Mouse (Mus musculus) heart, postnatal 0 days (tissue): ENCODE measurements at regions not wholly inside any gene's neighbourhood (a gene's known extent, or its start where the extent isn't known, plus 50 kb on each side); places are given as distances from the start of the nearest gene placed in this dataset.
A peak's percentile ranks its signal among the peaks of the same experiment; 100 is the strongest.

ENCODE experiments used
- ATAC-seq: fragments of 200-750 bp; cut with Nextera tagmentation; 2 replicates; pipeline ENCODE4 v1.8.0; 2017; ENCODE audit warnings: low read depth, moderate number of reproducible peaks, moderate library complexity; ENCODE audit not compliant: insufficient read depth
- DNase-seq: peaks from one replicate; pipeline ENCODE4 v3.0.0-alpha.2; 2016; ENCODE audit warnings: low spot score
- H3K27ac ChIP-seq: fragments of 300-500 bp; sonication (generic); 2 replicates; pipeline ENCODE4 v1.5.1; 2014; ENCODE audit warnings: low read depth, mild to moderate bottlenecking
- H3K27me3 ChIP-seq: fragments of 300-500 bp; sonication (generic); 2 replicates; pipeline ENCODE4 v1.6.1; 2014; ENCODE audit warnings: low read length, mixed read lengths; ENCODE audit not compliant: control insufficient read depth, insufficient read depth
- H3K36me3 ChIP-seq: fragments of 300-500 bp; sonication (generic); replicated peaks from 2 replicates; pipeline ENCODE4 v1.6.1; 2014; ENCODE audit warnings: low read length, mixed read lengths; ENCODE audit not compliant: control insufficient read depth, insufficient read depth
- H3K4me1 ChIP-seq: fragments of 300-500 bp; sonication (generic); 2 replicates; pipeline ENCODE4 v1.6.1; 2014; ENCODE audit warnings: antibody characterized with exemption; ENCODE audit not compliant: control insufficient read depth, insufficient read depth
- H3K4me2 ChIP-seq: fragments of 300-500 bp; sonication (generic); 2 replicates; pipeline ENCODE4 v1.6.1; 2014; ENCODE audit warnings: low read depth, mild to moderate bottlenecking, low read length, moderate library complexity
- H3K4me3 ChIP-seq: fragments of 300-500 bp; sonication (generic); 2 replicates; pipeline ENCODE4 v1.5.1; 2014; ENCODE audit warnings: low read depth, low read length
- H3K9ac ChIP-seq: fragments of 300-500 bp; sonication (generic); replicated peaks from 2 replicates; pipeline ENCODE4 v1.6.1; 2014; ENCODE audit warnings: low read depth, low read length, mixed read lengths
- H3K9me3 ChIP-seq: fragments of 300-500 bp; sonication (generic); replicated peaks from 2 replicates; pipeline ENCODE4 v1.6.1; 2016; ENCODE audit warnings: low read length; ENCODE audit not compliant: control insufficient read depth
- CTCF ChIP-seq: IDR thresholded peaks from 2 replicates; pipeline ENCODE4 v1.5.1; 2016; ENCODE audit warnings: antibody characterized with exemption, control low read depth, low read depth
- EP300 ChIP-seq: IDR thresholded peaks from 2 replicates; pipeline ENCODE4 v1.6.1; 2016; ENCODE audit warnings: antibody characterized with exemption, low read depth
- WGBS: fragments of 180-500 bp; shearing (Covaris S2); extraction: QIAGEN DNeasy Blood & Tissue Kit; methylation state at CpG from one replicate; pipeline ENCODE4 v1.1.7; 2014; 5-methylcytosine and 5-hydroxymethylcytosine counted together

GRCm38 (mm10) chr12:79913898-79914297, 198.9 kb downstream of the Zfp36l1 start:
- no peak overlapping the region for H3K4me2 ChIP-seq
- TF ChIP-seq CTCF (no peak), EP300 (no peak)
- no peak overlapping the region for H3K27ac ChIP-seq
- H3K4me3 ChIP-seq: no peak overlapping the region
- H3K4me1 ChIP-seq: peaks cover 9% of the 10 kb centered on the region; the same call in 1 of the 2 replicates
- WGBS: 51% methylated on average over 6 of the region's 6 CpGs
- H3K9me3 ChIP-seq: no peaks in the 10 kb centered on the region
- H3K9ac ChIP-seq: no peak overlapping the region
- no peaks in the 10 kb centered on the region for H3K27me3 ChIP-seq
- ATAC-seq (no peak), DNase-seq (no peak)
- no peaks in the 10 kb centered on the region for H3K36me3 ChIP-seq

- Histone ChIP-seq H3K4me2 (no peak overlapping the region), H3K9me3 (no peaks in the 10 kb centered on the region), H3K36me3 (no peaks in the 10 kb centered on the region), H3K4me1 (peaks cover 9% of the 10 kb centered on the region), H3K4me3 (no peak overlapping the region), H3K27ac (no peak overlapping the region), H3K27me3 (no peaks in the 10 kb centered on the region), H3K9ac (no peak overlapping the region)
- TF ChIP-seq EP300 (no peak), CTCF (no peak)
- DNase-seq (no peak), ATAC-seq (no peak)
- 91% methylated on average over 10 of the region's 10 CpGs for WGBS
Observed at GRCm38 (mm10) chr12:79912281-79913063, 200.3 kb downstream of the Zfp36l1 start.

DNA sequence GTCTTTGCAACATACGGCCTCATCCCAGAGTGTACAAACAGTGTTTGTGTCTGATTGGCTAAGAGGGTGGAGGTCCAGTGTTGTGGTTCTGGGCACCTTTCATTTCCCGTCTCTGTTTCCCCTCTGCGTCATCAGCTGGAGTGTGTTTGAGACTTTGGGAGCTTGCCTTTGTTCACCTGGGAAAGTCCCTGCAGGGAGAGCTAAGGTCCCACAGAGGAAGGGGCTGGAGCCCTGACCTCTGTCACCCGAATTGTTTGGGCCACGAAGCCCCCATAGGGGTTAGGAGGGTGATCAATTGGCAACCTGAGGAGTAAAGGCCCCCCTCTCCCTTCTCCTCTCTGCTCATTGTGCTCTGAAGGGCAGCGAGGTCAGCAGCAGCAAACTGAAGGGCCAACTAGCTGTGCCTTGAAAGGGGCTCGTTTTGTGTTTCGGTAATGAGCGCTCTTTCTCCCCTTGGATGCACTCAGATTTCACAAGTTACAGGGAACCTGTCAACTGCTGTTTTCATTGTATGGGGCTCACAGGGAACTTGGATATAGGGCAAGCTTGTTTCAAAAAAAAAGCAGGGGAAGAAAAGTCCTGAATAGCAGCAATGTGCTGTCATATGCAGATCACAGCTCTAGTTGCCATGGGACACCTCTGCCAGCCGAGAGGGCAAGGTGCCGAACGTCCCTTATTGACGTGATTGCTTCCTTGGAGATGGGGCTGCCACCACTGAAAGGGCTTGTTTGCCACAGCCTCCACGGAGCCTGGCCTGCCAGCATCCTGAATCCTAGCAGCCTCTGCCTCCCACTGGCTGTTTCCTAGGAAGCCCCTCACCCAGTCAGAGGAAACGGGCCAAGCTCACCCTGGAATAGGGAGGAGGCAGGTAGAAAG, 201.7 kb downstream of the Zfp36l1 start:
- WGBS: 63% methylated on average over 15 of the region's 15 CpGs
- DNase-seq: no peak
- Histone ChIP-seq H3K9me3 (no peaks in the 10 kb centered on the region), H3K9ac (no peak overlapping the region), H3K4me3 (no peak overlapping the region), H3K27ac (no peak overlapping the region; the same call in 1 of the 2 replicates), H3K4me2 (no peak overlapping the region), H3K27me3 (no peaks in the 10 kb centered on the region), H3K36me3 (no peaks in the 10 kb centered on the region), H3K4me1 (peaks cover 22% of the 10 kb centered on the region)
- TF ChIP-seq EP300: no peak
- TF ChIP-seq CTCF: no peak
- ATAC-seq: no peak

- TF ChIP-seq CTCF (no peak), EP300 (no peak)
- no peaks in the 10 kb centered on the region for H3K9me3 ChIP-seq
- no peak overlapping the region for H3K4me2 ChIP-seq
- peak overlapping the region; percentile 18; the same call in 1 of the 2 replicates for H3K9ac ChIP-seq
- no peaks in the 10 kb centered on the region for H3K36me3 ChIP-seq
- peaks cover 54% of the 10 kb centered on the region for H3K4me1 ChIP-seq
- 38% methylated on average over 5 of the region's 5 CpGs for WGBS
- peak overlapping the region; percentile 98 for H3K27ac ChIP-seq
- H3K4me3 ChIP-seq: no peak overlapping the region
- H3K27me3 ChIP-seq: no peaks in the 10 kb centered on the region
- DNase-seq (no peak), ATAC-seq (no peak)
Observed at GRCm38 (mm10) chr12:79907583-79907982, 205.2 kb downstream of the Zfp36l1 start.

GRCm38 (mm10) chr12:79906738-79907365, 206.0 kb downstream of the Zfp36l1 start:
- Histone ChIP-seq H3K27ac (peak overlapping the region; percentile 98), H3K27me3 (no peaks in the 10 kb centered on the region), H3K4me2 (no peak overlapping the region), H3K36me3 (no peaks in the 10 kb centered on the region), H3K4me3 (no peak overlapping the region), H3K9ac (no peak overlapping the region), H3K4me1 (peaks cover 59% of the 10 kb centered on the region), H3K9me3 (no peaks in the 10 kb centered on the region)
- ATAC-seq (no peak; the same call in 1 of the 2 replicates), DNase-seq (no peak)
- TF ChIP-seq EP300: peak; percentile 29; the same call in 1 of the 2 replicates
- TF ChIP-seq CTCF: no peak
- WGBS: 57% methylated on average over 10 of the region's 10 CpGs
